Mouse (Mus musculus): ENCODE measurements at regions not wholly inside any gene's neighbourhood (a gene's known extent, or its start where the extent isn't known, plus 50 kb on each side); places are given as distances from the start of the nearest gene placed in this dataset.

DNA sequence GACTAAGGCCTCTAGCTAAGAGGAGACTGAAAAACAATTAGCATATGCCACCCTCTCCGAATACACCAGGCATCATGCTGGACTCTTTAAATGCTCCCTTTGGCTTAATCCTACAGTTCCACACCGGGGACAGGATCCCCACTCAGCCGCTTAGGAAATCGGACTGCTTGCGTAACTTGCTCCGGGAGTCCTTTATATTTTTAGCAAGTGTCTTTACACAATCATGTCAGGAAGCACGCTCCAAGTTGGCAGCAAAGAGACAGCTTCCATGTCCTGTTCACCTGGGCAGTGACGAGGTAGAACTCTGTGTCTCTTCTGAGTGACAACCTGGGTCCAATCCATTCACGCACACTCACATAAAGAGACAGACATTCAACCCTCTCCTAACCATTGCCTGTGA, 92.4 kb upstream of the Lef1 start:
- no peak for TF ChIP-seq CTCF (IDR thresholded peaks at IDR 0.05; ENCODE audit: borderline replicate concordance, insufficient read depth, low read length)
- TF ChIP-seq POLR2A (IDR thresholded peaks at IDR 0.05; ENCODE audit: low read depth, low read length): no peak

Data from embryonic fibroblast, embryonic 13.5 days (primary cell).